Mouse (Mus musculus): ENCODE results near the gene Gnai1.

- TF ChIP-seq CTCF (IDR thresholded peaks at IDR 0.05; ENCODE audit: extremely low read depth, insufficient read length, insufficient replicate concordance, low read depth, low read length) (no peak), POLR2A (IDR thresholded peaks at IDR 0.05; ENCODE audit: low read depth, low read length) (no peak)
These were observed 17.2 kb downstream of the Gnai1 start for GRCm38 (mm10) chr5:18342765-18343454.
